Mouse (Mus musculus) gastrocnemius, adult 18-20 months (tissue): Measurements from ENCODE around the gene Dars. TPM values are rescaled to one million over a fixed set of nuclear protein-coding genes. Genes with fewer than 3 reads are reported as not detected.

Experiments used
- DNase-seq: peaks from one replicate; pipeline ENCODE4 v3.0.0; 2021; ENCODE audit warnings: low spot score
- total RNA-seq, 2 experiments: library from RNA; stranded (reverse); gene quantifications; 2 replicates each; pipeline ENCODE4 v1.2.3; 2021

Gene Dars
- total RNA-seq, 2 experiments from 2014 or later = 62.4 to 66.9 TPM

- DNase-seq = no peak
Measured at GRCm38 (mm10) chr1:128424928-128425327, 7.8 kb upstream of the Dars start.

- DNase-seq = no peak
Measured at GRCm38 (mm10) chr1:128417533-128417888, 343 bp upstream of the Dars start.

- DNase-seq = no peak
Measured at GRCm38 (mm10) chr1:128411141-128411540, 6.0 kb downstream of the Dars start.

GRCm38 (mm10) chr1:128406846-128407245, 10.3 kb downstream of the Dars start:
- DNase-seq = no peak

GRCm38 (mm10) chr1:128405675-128406074, 11.5 kb downstream of the Dars start:
- DNase-seq = no peak

- no peak for DNase-seq
Measured at GRCm38 (mm10) chr1:128405041-128405481, 12.1 kb downstream of the Dars start.

GRCm38 (mm10) chr1:128400926-128401325, 16.2 kb downstream of the Dars start:
- DNase-seq = no peak

GRCm38 (mm10) chr1:128399941-128400915, 16.9 kb downstream of the Dars start:
- no peak for DNase-seq

- DNase-seq = no peak
Measured at GRCm38 (mm10) chr1:128398738-128399445, 18.3 kb downstream of the Dars start.

- DNase-seq = no peak
Measured at GRCm38 (mm10) chr1:128394657-128395056, 22.5 kb downstream of the Dars start.

GRCm38 (mm10) chr1:128392382-128392781, 24.8 kb downstream of the Dars start:
- no peak for DNase-seq

- no peak for DNase-seq
Measured at GRCm38 (mm10) chr1:128386487-128386886, 30.7 kb downstream of the Dars start.

GRCm38 (mm10) chr1:128376841-128377240, 40.3 kb downstream of the Dars start:
- no peak for DNase-seq

GRCm38 (mm10) chr1:128372143-128372860, 44.9 kb downstream of the Dars start:
- DNase-seq = no peak

GRCm38 (mm10) chr1:128368732-128369441, 48.3 kb downstream of the Dars start:
- DNase-seq = peak; percentile 16

- DNase-seq = no peak
Measured at GRCm38 (mm10) chr1:128360601-128361000, 56.6 kb downstream of the Dars start.

- peak; percentile 93 for DNase-seq
Measured at GRCm38 (mm10) chr1:128359554-128360376, 57.4 kb downstream of the Dars start, which contains the start of gene Mcm6. Mcm6 (minus strand) TSS chr1:128359664.

GRCm38 (mm10) chr1:128358916-128359553, 58.1 kb downstream of the Dars start:
- no peak for DNase-seq

GRCm38 (mm10) chr1:128358276-128358675, 58.9 kb downstream of the Dars start:
- no peak for DNase-seq

- no peak for DNase-seq
Measured at GRCm38 (mm10) chr1:128357452-128357851, 59.7 kb downstream of the Dars start.
